Mouse (Mus musculus): ENCODE results near the gene Ripor3. TPM values are rescaled to one million over a fixed set of nuclear protein-coding genes. Genes with fewer than 3 reads are reported as not detected.

Gene Ripor3
- polyA plus RNA-seq, 1 experiment from 2014 or later = 2.5 TPM

DNA sequence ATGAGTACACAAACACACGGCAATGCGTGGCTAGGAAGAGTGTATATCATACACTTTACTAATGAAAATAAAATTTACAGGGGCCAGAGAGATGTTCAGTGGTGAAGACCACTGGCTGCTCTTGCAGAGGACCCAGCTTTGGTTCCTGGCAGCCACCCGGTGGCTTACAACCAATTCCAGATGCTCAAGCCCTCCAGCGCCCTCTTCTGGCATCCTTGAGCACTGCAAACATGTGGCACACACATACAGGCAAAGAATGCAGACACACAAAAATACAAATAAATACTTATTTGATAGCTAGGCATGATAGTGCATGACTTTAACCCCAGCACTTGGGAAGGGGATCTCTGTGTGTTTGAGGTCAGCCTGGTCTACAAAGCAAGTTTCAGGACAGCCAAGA is 36.0 kb upstream of the Ripor3 start:
- DNase-seq (ENCODE audit: low spot score) = no peak
- peaks cover 35% of the 10 kb centered on the region for H3K4me1 ChIP-seq
- no peak overlapping the region for H3K4me3 ChIP-seq
- no peaks in the 10 kb centered on the region for H3K9me3 ChIP-seq
- peak overlapping the region; percentile 71; the same call in 1 of the 2 replicates for H3K27ac ChIP-seq
- peaks cover 4% of the 10 kb centered on the region for H3K27me3 ChIP-seq (ENCODE audit: insufficient read depth, poor library complexity, severe bottlenecking)
- no peaks in the 10 kb centered on the region for H3K36me3 ChIP-seq
- WGBS = 79% methylated on average over 4 of the region's 4 CpGs

DNA sequence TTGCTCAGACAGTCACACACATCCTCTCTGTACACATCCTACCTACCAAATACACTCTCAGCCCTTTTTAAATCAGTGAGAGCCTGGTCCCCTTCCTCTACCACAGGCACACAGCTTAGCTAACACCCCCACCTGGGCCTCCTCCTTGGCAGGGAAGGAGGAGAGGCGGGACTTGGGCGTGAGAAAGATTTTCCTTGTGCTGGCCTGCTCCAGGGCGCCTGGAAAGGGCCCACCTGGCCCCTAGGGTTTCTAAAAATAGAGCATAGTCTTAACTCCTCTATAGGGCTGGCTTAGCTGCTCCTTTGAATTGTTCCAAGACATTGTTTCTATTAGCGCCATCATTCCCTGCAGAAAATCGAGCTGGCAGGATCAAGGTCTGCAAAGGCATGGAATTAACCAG is 35.4 kb upstream of the Ripor3 start:
- 22% methylated on average over 5 of the region's 5 CpGs for WGBS
- peak overlapping the region; percentile 71 for H3K27ac ChIP-seq
- no peak for DNase-seq (ENCODE audit: low spot score)

DNA sequence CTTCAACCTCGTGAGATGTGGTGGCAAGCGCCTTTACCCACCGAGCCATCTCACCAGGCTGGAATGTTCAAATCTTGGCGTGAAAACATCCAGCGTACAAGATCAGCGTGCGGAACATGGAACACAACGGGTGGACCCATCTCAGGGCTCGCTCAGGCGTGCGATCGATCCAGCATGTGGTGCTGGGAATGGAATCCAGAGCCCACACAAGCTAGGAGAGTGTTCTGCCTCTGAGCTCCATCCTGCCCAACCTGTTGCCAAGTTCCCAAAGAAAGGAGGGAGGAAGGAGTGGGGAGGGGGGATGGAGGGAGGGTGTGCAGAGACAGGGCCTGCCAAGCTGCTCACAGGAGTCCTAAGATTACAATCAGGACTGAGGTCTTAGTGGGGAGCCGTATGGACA is 34.9 kb upstream of the Ripor3 start:
- Histone ChIP-seq H3K36me3 (no peaks in the 10 kb centered on the region), H3K27ac (peak overlapping the region; percentile 71), H3K9me3 (no peaks in the 10 kb centered on the region), H3K4me3 (no peak overlapping the region), H3K27me3 (ENCODE audit: insufficient read depth, poor library complexity, severe bottlenecking) (no peaks in the 10 kb centered on the region), H3K4me1 (peaks cover 31% of the 10 kb centered on the region)
- DNase-seq (ENCODE audit: low spot score) = no peak
- 68% methylated on average over 13 of the region's 13 CpGs for WGBS

More for the DNA sequence above, 35.4 kb upstream of the Ripor3 start:
- H3K27me3 ChIP-seq (ENCODE audit: insufficient read depth, poor library complexity, severe bottlenecking) = no peaks in the 10 kb centered on the region
- H3K36me3 ChIP-seq = no peaks in the 10 kb centered on the region
- H3K4me1 ChIP-seq = peaks cover 35% of the 10 kb centered on the region
- H3K9me3 ChIP-seq = no peaks in the 10 kb centered on the region
- no peak overlapping the region; the same call in 1 of the 2 replicates for H3K4me3 ChIP-seq

DNA sequence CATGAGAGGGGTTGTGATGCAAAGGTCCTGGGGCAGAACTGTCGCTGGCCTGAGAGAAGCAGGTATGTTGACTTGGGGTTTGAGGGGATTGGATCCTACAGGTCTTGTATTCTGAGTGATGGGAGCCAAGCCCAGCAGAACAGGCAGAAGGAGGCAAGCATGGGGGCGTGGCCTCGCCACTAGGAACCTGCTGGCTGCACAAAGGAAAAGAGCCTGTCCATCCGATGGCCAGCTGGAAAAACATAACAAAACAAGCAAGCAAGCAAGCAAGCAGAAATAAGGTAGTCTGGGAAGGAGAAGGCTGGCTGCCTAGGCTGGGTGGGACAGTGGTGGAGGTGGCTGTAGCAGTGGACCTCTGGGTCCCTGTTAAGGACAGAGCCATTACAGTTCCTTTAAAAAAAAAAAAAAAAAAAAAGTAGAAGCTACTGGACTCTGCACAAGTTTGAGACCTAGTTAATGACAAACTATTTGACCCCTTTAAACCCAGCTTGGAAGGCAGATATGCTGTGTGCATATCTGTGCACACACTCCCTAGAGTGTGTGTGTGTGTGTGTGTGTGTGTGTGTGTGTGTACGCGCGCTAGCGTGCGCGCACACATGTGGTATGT is 34.4 kb upstream of the Ripor3 start:
- Histone ChIP-seq H3K9me3 (no peaks in the 10 kb centered on the region), H3K36me3 (no peaks in the 10 kb centered on the region), H3K4me1 (peaks cover 26% of the 10 kb centered on the region), H3K27ac (peak overlapping the region; percentile 71; the same call in 1 of the 2 replicates), H3K4me3 (no peak overlapping the region), H3K27me3 (ENCODE audit: insufficient read depth, poor library complexity, severe bottlenecking) (no peaks in the 10 kb centered on the region)
- 75% methylated on average over 10 of the region's 10 CpGs for WGBS
- no peak for DNase-seq (ENCODE audit: low spot score)

DNA sequence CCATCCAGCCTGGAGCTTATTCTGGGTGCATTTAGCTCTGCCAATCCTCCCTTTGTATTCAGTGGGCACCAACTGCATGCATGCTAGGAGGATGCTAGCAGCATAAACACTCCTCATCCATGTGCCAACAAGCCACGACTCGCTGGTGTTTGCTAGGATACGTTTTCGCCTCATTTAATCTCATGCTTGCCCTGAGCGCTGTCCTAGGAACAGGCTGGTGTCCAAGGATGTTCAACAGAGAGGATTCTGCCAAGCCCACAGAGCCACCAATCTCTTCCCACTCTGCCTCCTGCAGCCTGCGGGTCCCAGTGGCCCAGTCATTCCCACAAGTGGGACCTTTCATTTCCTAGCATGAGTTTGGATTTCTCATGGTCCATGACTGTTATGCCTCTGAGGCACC is 31.6 kb upstream of the Ripor3 start:
- no peaks in the 10 kb centered on the region for H3K9me3 ChIP-seq
- WGBS = 82% methylated on average over 6 of the region's 6 CpGs

DNA sequence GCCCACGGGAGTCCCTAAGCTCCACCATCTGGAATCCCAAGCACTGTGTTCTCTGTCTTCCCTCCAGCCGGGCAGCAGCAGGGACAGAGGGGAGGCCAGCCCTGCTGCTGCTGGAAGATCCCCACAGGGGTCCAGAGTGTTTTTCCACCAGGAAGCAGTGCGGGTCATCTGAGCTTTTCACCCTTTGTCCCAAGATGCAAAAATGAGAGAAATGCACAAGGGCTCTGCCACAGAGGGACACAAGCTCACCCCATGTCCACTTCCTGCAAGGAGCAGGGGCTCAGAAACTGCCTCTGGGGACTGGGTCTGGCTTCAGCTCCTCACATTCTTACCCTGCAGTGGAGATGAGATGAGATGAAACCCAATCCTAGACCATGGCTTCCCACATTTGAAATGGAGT is 30.3 kb upstream of the Ripor3 start:
- H3K27ac ChIP-seq = 0 out of 2 replicates have a peak overlapping the region, but pooled peaks have one; percentile 36
- 64% methylated on average over 3 of the region's 3 CpGs for WGBS
- H3K9me3 ChIP-seq = no peaks in the 10 kb centered on the region

More for the DNA sequence above, 31.6 kb upstream of the Ripor3 start:
- no peak for DNase-seq (ENCODE audit: low spot score)
- no peaks in the 10 kb centered on the region for H3K36me3 ChIP-seq
- H3K27ac ChIP-seq = no peak overlapping the region
- no peak overlapping the region for H3K4me3 ChIP-seq
- H3K4me1 ChIP-seq = peaks cover 26% of the 10 kb centered on the region
- H3K27me3 ChIP-seq (ENCODE audit: insufficient read depth, poor library complexity, severe bottlenecking) = no peaks in the 10 kb centered on the region

DNA sequence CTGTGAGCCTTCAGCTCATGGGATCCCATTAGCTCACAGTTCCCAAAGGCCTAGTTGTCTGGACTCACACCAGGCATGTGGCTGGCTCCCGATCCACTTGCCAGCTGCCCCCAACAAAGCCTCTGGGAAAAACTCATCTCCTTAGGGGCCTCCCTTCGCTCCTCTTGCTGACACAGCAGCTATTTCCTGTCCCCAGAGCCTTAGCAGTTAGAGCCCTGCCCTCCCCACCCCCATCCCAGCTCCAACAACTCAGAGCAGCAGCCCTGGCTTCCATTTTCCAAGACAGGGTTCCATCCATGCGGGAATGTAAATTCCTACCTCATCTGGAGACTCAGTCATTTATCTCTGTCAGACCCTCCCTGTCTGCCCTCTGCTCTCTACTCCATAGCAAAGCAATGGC is 26.6 kb upstream of the Ripor3 start:
- peak overlapping the region; percentile 83 for H3K27ac ChIP-seq
- H3K36me3 ChIP-seq = no peaks in the 10 kb centered on the region
- no peak for DNase-seq (ENCODE audit: low spot score)
- H3K4me1 ChIP-seq = peaks cover 53% of the 10 kb centered on the region
- H3K4me3 ChIP-seq = no peak overlapping the region
- 20% methylated on average over 3 of the region's 3 CpGs for WGBS
- no peaks in the 10 kb centered on the region for H3K9me3 ChIP-seq
- H3K27me3 ChIP-seq (ENCODE audit: insufficient read depth, poor library complexity, severe bottlenecking) = no peaks in the 10 kb centered on the region

More for the DNA sequence above, 30.3 kb upstream of the Ripor3 start:
- Histone ChIP-seq H3K4me3 (no peak overlapping the region), H3K4me1 (peaks cover 33% of the 10 kb centered on the region), H3K36me3 (no peaks in the 10 kb centered on the region), H3K27me3 (ENCODE audit: insufficient read depth, poor library complexity, severe bottlenecking) (no peaks in the 10 kb centered on the region)
- DNase-seq (ENCODE audit: low spot score) = no peak

DNA sequence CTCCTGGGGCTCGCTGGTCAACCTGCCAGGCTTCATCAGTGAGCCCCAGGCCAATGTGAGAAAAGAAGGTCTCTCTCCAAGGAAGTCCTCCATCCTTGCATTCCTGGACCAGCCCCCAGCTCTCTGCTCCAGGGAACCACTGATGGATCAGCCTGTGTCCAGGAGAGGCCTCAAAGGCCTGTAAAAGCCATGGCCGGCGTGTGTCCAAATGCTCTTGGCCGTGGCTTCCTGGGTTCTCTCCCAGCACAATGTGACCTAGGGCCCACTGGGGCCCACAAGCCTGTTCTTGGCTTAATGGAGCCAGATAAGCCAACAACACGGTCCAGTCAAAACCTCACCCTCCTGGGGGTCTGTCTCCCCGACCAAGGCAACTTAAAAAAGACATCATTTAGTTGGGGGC is 25.5 kb upstream of the Ripor3 start:
- Histone ChIP-seq H3K4me3 (no peak overlapping the region), H3K36me3 (no peaks in the 10 kb centered on the region), H3K4me1 (peaks cover 60% of the 10 kb centered on the region), H3K27me3 (ENCODE audit: insufficient read depth, poor library complexity, severe bottlenecking) (no peaks in the 10 kb centered on the region), H3K9me3 (no peaks in the 10 kb centered on the region), H3K27ac (peak overlapping the region; percentile 83; the same call in 1 of the 2 replicates)
- DNase-seq (ENCODE audit: low spot score) = no peak
- 81% methylated on average over 6 of the region's 6 CpGs for WGBS

DNA sequence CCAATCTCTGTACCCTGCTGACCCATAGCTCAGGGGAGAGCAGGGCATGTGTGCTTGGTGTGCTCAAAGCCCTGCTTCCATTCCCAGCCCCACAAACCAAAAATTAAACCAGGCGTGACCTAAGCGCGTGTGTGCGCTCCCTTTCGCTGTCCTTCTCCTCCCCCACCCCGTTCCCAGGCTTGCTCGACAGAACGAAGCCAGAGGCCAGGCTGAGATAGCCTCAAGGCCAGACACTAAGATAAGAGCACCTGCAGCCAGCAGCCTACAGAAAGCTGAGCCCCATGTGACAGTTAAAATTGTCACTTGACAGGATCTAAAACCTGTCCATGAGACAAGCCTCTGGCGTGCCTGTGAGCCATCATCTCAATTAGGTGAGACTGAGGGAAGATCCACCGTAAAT is 23.5 kb upstream of the Ripor3 start:
- Histone ChIP-seq H3K9me3 (no peaks in the 10 kb centered on the region), H3K4me3 (no peak overlapping the region), H3K36me3 (peaks cover 2% of the 10 kb centered on the region; the same call in 1 of the 2 replicates), H3K4me1 (peaks cover 57% of the 10 kb centered on the region), H3K27ac (peak overlapping the region; percentile 42), H3K27me3 (ENCODE audit: insufficient read depth, poor library complexity, severe bottlenecking) (no peaks in the 10 kb centered on the region)
- 20% methylated on average over 10 of the region's 10 CpGs for WGBS
- peak; percentile 92 for DNase-seq (ENCODE audit: low spot score)

DNA sequence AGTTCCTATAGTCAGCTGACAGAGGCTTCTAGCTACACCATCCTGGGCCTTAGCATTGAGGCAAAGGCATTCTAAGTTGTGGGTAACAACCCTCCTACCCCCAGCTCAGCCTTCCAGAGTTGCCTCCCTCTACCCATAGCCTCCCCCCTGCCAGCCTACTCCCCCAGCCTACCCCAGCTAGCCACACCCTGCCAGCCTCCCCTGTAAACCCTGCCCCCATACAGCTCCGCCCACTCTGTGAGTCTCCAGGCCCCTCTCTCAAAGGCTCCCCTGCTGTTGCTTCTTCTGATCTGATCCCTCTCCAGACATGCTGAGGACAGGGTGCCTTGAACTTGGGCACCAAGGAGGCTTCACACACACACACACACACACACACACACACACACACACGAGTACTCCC is 21.4 kb upstream of the Ripor3 start:
- DNase-seq (ENCODE audit: low spot score) = peak; percentile 83
- no peaks in the 10 kb centered on the region for H3K27me3 ChIP-seq (ENCODE audit: insufficient read depth, poor library complexity, severe bottlenecking)
- peak overlapping the region; percentile 42 for H3K27ac ChIP-seq
- no peak overlapping the region for H3K4me3 ChIP-seq
- no peaks in the 10 kb centered on the region for H3K9me3 ChIP-seq
- H3K4me1 ChIP-seq = peaks cover 44% of the 10 kb centered on the region
- H3K36me3 ChIP-seq = peaks cover 8% of the 10 kb centered on the region
- WGBS = 80% methylated on average over 2 of the region's 2 CpGs

DNA sequence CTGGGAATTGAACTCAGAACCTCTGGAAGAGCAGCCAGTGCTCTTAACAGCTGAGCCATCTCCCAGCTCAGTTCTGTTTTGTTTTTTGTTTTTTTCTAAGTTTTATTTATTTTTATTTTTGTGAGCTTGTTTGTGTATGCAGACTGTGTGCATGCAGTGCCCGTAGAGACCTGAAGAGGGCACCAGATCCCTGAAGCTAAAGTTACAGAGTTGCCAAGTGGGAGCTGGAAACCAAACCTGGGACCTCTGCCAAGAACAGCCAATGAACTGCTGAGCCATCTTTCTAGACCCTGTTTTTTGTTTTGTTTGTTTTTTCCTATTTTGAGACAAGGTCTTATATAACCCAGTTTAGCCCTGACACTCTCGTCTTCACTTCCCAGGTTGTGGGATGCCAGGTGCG is 18.0 kb upstream of the Ripor3 start:
- Histone ChIP-seq H3K4me3 (no peak overlapping the region), H3K36me3 (peaks cover 8% of the 10 kb centered on the region), H3K4me1 (peaks cover 33% of the 10 kb centered on the region), H3K9me3 (no peaks in the 10 kb centered on the region), H3K27ac (no peak overlapping the region), H3K27me3 (ENCODE audit: insufficient read depth, poor library complexity, severe bottlenecking) (no peaks in the 10 kb centered on the region)
- no peak for DNase-seq (ENCODE audit: low spot score)
- 90% methylated on average over 3 of the region's 3 CpGs for WGBS

DNA sequence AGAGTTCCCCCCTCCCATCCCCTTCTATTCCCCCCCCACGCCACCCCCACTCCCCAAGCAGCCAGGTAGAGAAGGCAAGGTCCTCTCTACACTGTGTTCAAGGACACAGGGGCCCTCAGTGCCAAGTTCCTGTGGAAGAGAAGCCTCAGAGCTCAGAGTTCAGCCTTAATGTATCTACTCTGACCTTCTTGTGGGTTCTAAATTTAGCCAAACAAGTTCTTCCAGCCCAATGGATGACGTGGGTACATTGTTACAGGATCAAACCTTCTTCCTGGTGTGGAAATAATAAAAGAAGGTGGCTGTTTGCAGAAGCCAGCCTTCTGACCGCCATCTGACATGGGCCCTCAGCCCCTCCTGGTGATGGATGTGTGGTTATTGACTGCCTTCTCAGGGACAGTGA is 16.0 kb upstream of the Ripor3 start:
- H3K4me1 ChIP-seq = peaks cover 14% of the 10 kb centered on the region
- H3K36me3 ChIP-seq = peaks cover 8% of the 10 kb centered on the region
- H3K9me3 ChIP-seq = no peaks in the 10 kb centered on the region
- no peaks in the 10 kb centered on the region for H3K27me3 ChIP-seq (ENCODE audit: insufficient read depth, poor library complexity, severe bottlenecking)
- DNase-seq (ENCODE audit: low spot score) = no peak
- H3K27ac ChIP-seq = peak overlapping the region; percentile 23; the same call in 1 of the 2 replicates
- 41% methylated on average over 3 of the region's 3 CpGs for WGBS
- H3K4me3 ChIP-seq = no peak overlapping the region

DNA sequence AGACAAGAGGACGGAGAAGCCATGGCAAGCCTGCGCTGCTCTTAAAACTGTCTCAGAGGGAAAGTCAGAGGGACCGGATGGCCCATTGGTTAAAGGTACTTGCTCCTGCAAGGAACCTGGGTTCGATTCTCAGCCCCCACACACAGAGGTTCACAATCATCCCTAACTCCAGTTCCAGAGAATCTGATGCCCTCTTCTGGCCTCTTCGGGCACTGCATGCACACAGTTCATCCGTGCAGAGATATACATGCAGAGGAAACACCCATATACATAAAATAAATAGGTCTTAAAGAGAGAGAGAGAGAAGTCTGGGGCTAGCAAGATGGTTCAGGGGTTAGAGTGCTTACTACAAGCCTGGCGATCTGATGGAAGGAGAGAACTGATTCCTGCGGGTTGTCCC is 15.5 kb upstream of the Ripor3 start:
- no peaks in the 10 kb centered on the region for H3K9me3 ChIP-seq
- H3K4me1 ChIP-seq = peaks cover 13% of the 10 kb centered on the region
- DNase-seq (ENCODE audit: low spot score) = no peak
- H3K4me3 ChIP-seq = no peak overlapping the region
- H3K27me3 ChIP-seq (ENCODE audit: insufficient read depth, poor library complexity, severe bottlenecking) = no peaks in the 10 kb centered on the region
- no peak overlapping the region for H3K27ac ChIP-seq
- H3K36me3 ChIP-seq = peaks cover 8% of the 10 kb centered on the region
- WGBS = 91% methylated on average over 8 of the region's 8 CpGs

DNA sequence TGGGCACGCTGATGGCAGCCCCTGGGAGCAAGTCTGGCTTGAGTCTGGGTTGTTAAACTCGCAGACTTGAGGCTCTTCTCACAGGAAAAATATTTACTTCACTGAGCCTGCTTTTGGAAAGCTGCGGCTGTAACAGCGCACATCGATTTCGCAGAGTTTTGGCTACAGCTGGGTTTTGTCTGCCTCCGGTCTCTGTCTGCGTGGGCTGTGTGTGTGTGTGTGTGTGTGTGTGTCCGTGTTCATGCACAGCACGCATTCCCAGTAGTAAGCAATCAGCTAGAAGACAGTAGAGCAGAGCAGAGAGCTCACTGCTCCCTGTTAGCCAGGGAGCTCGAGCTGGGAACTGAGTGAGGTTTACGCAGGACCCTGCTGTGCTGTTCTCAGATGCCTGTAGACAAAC is 14.8 kb upstream of the Ripor3 start:
- 67% methylated on average over 12 of the region's 12 CpGs for WGBS
- no peak overlapping the region for H3K4me3 ChIP-seq
- H3K36me3 ChIP-seq = peaks cover 8% of the 10 kb centered on the region
- H3K27ac ChIP-seq = no peak overlapping the region
- H3K9me3 ChIP-seq = no peaks in the 10 kb centered on the region
- H3K4me1 ChIP-seq = peaks cover 13% of the 10 kb centered on the region
- no peaks in the 10 kb centered on the region for H3K27me3 ChIP-seq (ENCODE audit: insufficient read depth, poor library complexity, severe bottlenecking)
- no peak for DNase-seq (ENCODE audit: low spot score)
